Mouse (Mus musculus) bone marrow macrophage, adult 2 months (primary cell): ENCODE data around the gene Sez6l. TPM values are rescaled to one million over a fixed set of nuclear protein-coding genes. Genes with fewer than 3 reads are reported as not detected.

ENCODE experiments used
- H3K27ac ChIP-seq: 2 replicates; pipeline ENCODE4 v1.5.1; 2012; ENCODE audit warnings: low read depth, low read length; ENCODE audit not compliant: insufficient read depth
- H3K4me1 ChIP-seq: 2 replicates; pipeline ENCODE4 v1.6.1; 2012; ENCODE audit warnings: low read length; ENCODE audit not compliant: control insufficient read depth, insufficient read depth
- H3K4me3 ChIP-seq: 2 replicates; pipeline ENCODE4 v1.5.1; 2012; ENCODE audit warnings: mild to moderate bottlenecking, low read length, moderate library complexity; ENCODE audit not compliant: insufficient read depth
- CTCF ChIP-seq: IDR thresholded peaks from 2 replicates; pipeline ENCODE4 v1.5.1; 2012; ENCODE audit warnings: low read depth, mild to moderate bottlenecking, low read length, moderate library complexity
- POLR2A ChIP-seq: IDR thresholded peaks from 2 replicates; pipeline ENCODE4 v1.6.1; 2012; ENCODE audit warnings: mild to moderate bottlenecking, low read depth, low read length, borderline replicate concordance
- polyA plus RNA-seq: library from polyadenylated mRNA; stranded (reverse); fragments of >200 nt; gene quantifications from 2 replicates; pipeline ENCODE4 v1.2.4, GENCODE M21; 2012; ENCODE audit not compliant: missing spikeins, insufficient read depth, insufficient read length

Gene Sez6l
- polyA plus RNA-seq, 1 experiment = not detected

- H3K27ac ChIP-seq = no peak overlapping the region
- no peak overlapping the region for H3K4me3 ChIP-seq
- no peak for TF ChIP-seq POLR2A
- TF ChIP-seq CTCF = no peak
- no peaks in the 10 kb centered on the region for H3K4me1 ChIP-seq
Measured at GRCm38 (mm10) chr5:112484924-112485715, 91.9 kb downstream of the Sez6l start.

- H3K27ac ChIP-seq = no peak overlapping the region
Measured at GRCm38 (mm10) chr5:112483030-112483429, 94.0 kb downstream of the Sez6l start.

GRCm38 (mm10) chr5:112482551-112482950 is 94.4 kb downstream of the Sez6l start:
- TF ChIP-seq POLR2A = no peak
- no peak for TF ChIP-seq CTCF

More at GRCm38 (mm10) chr5:112483030-112483429, 94.0 kb downstream of the Sez6l start:
- Histone ChIP-seq H3K4me1 (no peaks in the 10 kb centered on the region), H3K4me3 (no peak overlapping the region)
- TF ChIP-seq POLR2A (no peak), CTCF (no peak)

DNA sequence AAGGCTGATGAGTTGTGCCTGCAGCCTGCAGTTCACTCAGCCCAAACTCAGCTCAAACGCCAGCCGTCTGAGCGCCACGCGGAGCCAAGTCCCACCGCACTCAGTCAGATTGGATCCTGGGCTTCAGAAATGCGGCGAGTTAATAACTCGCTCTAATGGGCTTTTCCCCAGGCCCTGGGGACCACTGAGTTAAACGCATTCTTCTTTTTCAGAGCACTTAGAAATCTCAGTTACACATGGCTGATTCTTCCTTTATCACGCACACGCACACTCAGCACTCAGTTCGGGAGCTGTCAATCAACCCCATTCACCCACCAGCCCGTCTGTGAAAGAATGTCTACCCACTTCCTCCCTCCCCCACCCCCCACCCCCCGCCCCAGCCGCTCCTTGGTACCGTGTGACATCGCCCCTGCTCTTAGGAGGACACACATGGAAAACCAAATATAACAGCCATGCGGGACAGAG is 95.0 kb downstream of the Sez6l start:
- Histone ChIP-seq H3K4me1 (no peaks in the 10 kb centered on the region), H3K27ac (no peak overlapping the region), H3K4me3 (no peak overlapping the region)
- TF ChIP-seq CTCF (no peak), POLR2A (no peak)

More at GRCm38 (mm10) chr5:112482551-112482950, 94.4 kb downstream of the Sez6l start:
- Histone ChIP-seq H3K27ac (no peak overlapping the region), H3K4me3 (no peak overlapping the region), H3K4me1 (no peaks in the 10 kb centered on the region)

DNA sequence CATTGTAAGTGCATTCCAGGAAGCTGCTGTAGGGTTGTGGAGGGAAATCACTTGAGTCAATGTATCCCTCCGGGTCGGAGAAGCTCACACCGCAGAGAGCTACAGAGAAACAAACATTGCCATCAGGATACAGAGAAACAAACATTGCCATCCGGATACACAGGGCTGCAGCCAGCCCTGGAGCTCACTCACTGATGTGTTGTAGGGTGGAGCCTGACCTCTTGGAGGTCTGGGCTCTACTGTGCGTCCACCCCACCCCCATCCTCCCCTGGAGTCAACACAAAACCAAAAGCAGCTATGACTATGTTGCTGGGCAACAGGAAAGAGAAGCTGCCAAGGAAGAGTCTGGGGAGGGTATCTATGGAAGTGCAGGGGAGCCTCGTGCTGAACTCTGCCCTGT is 103.5 kb downstream of the Sez6l start:
- no peak for TF ChIP-seq CTCF
- TF ChIP-seq POLR2A = no peak
- H3K4me3 ChIP-seq = no peak overlapping the region
- no peaks in the 10 kb centered on the region for H3K4me1 ChIP-seq
- H3K27ac ChIP-seq = no peak overlapping the region

DNA sequence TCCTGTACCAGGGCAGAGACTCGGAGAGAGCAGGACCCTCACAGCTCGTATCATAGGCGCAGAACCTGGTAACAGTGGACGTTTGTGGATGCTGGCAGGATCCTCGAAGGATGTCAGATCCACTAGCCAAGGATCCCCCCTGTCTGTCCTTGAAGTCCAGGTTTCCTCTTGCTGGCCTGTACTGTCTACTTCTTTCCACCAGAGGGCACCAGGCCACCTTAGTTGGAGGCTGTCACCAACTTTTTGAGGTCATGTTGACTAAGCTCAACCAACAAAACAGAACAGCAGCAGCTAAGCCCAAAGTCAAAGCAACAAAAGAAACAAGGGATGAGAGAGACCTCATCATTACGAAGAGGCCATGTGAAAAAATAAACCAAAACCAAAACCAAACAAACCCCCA is 106.8 kb downstream of the Sez6l start:
- Histone ChIP-seq H3K4me3 (no peak overlapping the region), H3K4me1 (no peaks in the 10 kb centered on the region), H3K27ac (no peak overlapping the region)
- TF ChIP-seq CTCF (no peak), POLR2A (no peak)

DNA sequence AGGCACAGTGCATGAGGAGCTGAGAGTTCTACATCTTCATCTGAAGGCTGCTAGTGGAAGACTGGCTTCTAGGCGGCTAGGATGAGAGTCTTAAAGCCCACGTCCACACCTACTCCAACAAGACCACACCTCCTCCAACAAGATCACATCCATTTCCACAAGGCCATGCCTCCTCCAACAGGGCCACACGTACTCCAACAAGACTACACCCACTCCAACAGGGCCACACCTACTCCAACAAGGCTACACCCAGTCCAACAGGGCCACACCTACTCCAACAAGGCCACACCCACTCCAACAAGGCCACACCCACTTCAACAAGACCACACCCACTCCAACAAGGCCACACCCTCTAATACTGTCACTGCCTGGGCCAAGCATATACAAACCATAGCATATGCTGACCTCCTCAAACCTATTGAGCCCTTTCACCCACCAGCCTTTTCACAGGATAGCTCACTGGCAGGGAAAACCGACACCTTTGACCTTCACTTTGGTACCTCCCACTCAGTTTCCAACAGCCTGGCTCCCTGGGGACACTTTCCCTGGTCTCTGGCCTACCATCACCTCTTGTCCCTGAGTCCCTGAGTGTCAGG is 107.9 kb downstream of the Sez6l start:
- TF ChIP-seq POLR2A (no peak), CTCF (no peak)
- no peaks in the 10 kb centered on the region for H3K4me1 ChIP-seq
- no peak overlapping the region for H3K27ac ChIP-seq
- H3K4me3 ChIP-seq = no peak overlapping the region

DNA sequence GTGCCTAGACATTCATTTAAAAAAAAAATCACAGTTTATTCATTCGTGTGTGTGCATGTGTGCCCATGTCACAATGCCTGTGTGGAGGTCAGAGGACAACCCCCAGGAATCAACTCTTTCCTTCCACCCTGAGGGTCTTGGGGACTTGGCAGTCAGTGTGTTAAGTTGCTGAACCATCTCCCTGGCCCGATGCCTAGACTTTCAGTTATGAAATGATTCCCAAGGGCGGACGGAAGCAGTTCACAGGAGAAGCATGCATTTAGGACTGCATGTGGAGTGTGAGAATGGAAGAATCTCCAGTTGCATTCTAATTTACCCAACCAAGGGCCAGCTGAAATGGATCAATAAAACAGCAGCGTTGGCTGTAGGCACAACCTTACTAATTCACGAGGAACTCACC is 110.7 kb downstream of the Sez6l start:
- TF ChIP-seq CTCF (no peak), POLR2A (no peak)
- Histone ChIP-seq H3K4me1 (no peaks in the 10 kb centered on the region), H3K4me3 (no peak overlapping the region), H3K27ac (no peak overlapping the region)

- Histone ChIP-seq H3K4me3 (no peak overlapping the region), H3K27ac (no peak overlapping the region), H3K4me1 (no peaks in the 10 kb centered on the region)
- TF ChIP-seq CTCF (no peak), POLR2A (no peak)
Measured at GRCm38 (mm10) chr5:112459903-112460302, 117.1 kb downstream of the Sez6l start.

DNA sequence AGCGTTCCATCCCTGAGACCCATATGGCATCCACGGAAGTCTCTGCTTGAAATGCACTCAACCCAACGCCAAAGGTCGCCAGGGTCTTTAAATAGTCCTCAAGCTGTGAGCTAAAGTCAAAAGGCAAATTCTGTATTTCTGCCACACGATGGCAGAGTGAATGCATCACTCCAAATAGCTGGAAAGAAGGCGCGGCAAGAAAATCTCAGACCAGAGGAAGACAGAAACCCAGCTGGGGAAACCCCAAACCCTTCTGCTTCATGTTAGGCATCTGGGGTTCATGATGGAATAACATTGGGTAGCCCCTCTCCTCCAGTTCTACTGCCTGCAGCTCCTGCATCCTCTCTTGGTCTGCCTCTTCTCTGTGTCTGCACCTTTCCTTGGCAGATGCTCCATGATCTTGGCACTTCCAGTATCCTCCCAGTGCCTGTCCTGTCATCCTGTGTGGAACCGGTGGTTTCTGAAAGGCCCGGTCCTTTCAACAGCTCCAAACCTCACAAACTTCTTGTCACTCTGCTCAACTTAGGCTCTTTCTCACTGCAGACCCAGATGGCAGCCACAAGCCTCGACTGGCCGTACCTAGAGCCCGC is 121.9 kb downstream of the Sez6l start:
- TF ChIP-seq CTCF (no peak), POLR2A (no peak)
- H3K27ac ChIP-seq = no peak overlapping the region
- no peak overlapping the region for H3K4me3 ChIP-seq
- no peaks in the 10 kb centered on the region for H3K4me1 ChIP-seq
